Mouse (Mus musculus): Measurements from ENCODE around the gene Tspan9. TPM values are rescaled to one million over a fixed set of nuclear protein-coding genes. Genes with fewer than 3 reads are reported as not detected.

Gene Tspan9
- polyA plus RNA-seq, 1 experiment from 2014 or later = 68.2 TPM

DNA sequence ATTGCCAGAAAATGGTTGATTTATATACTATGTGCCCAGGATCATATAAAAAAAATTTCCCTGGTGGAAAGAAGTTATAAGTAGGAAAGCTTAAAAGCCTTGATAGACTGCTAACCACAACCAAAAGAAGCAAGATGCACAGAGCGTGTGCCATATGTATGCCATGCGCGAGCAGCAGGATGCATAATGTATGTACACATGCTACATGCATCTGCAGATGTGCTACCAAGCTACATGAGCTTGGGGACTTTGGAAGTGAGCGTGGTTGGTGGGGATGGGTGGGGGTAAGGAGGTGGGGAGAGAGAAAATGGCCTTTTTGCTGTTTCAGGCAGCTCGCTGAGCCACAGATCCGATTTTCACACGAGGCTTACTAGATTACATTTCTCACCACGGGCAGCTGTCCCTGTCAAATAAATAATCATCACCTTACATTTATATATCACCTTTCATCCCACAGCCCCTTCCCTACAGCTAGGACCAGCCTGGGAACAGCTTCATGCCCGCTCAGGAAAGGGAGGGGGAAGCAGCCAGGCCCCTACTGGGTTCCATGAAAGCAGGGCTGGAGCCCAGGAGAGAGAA, 57.8 kb downstream of the Tspan9 start:
- H3K9me3 ChIP-seq (ENCODE audit: control insufficient read depth, low read length) = no peaks in the 10 kb centered on the region
- ATAC-seq (ENCODE audit: insufficient number of reproducible peaks, low FRiP score, low TSS enrichment, low read depth) = no peak
- peaks cover 46% of the 10 kb centered on the region for H3K4me1 ChIP-seq (ENCODE audit: control insufficient read depth, insufficient read depth, low read length)
- no peaks in the 10 kb centered on the region for H3K27me3 ChIP-seq (ENCODE audit: control insufficient read depth, insufficient read depth, low read length)
- 56% methylated on average over 9 of the region's 9 CpGs for WGBS
- H3K4me2 ChIP-seq (ENCODE audit: low read depth, severe bottlenecking) = no peak overlapping the region
- no peak for DNase-seq (ENCODE audit: low spot score)
- no peak overlapping the region for H3K4me3 ChIP-seq (ENCODE audit: low read depth, low read length)
- no peak overlapping the region; the same call in 1 of the 2 replicates for H3K27ac ChIP-seq (replicated peaks; ENCODE audit: low read depth, low read length)
- no peaks in the 10 kb centered on the region for H3K36me3 ChIP-seq (ENCODE audit: control insufficient read depth, insufficient read depth, low read length)
- no peak overlapping the region for H3K9ac ChIP-seq (ENCODE audit: low read length)

- 89% methylated on average over 11 of the region's 11 CpGs for WGBS
- Histone ChIP-seq H3K27ac (replicated peaks; ENCODE audit: low read depth, low read length) (no peak overlapping the region), H3K9me3 (ENCODE audit: control insufficient read depth, low read length) (no peaks in the 10 kb centered on the region), H3K4me1 (ENCODE audit: control insufficient read depth, insufficient read depth, low read length) (peaks cover 46% of the 10 kb centered on the region), H3K4me2 (ENCODE audit: low read depth, severe bottlenecking) (no peak overlapping the region), H3K36me3 (ENCODE audit: control insufficient read depth, insufficient read depth, low read length) (no peaks in the 10 kb centered on the region), H3K27me3 (ENCODE audit: control insufficient read depth, insufficient read depth, low read length) (no peaks in the 10 kb centered on the region), H3K4me3 (ENCODE audit: low read depth, low read length) (no peak overlapping the region), H3K9ac (ENCODE audit: low read length) (no peak overlapping the region)
- ATAC-seq (ENCODE audit: insufficient number of reproducible peaks, low FRiP score, low TSS enrichment, low read depth) = no peak
- no peak for DNase-seq (ENCODE audit: low spot score)
Measured at GRCm38 (mm10) chr6:128083305-128083704, 60.1 kb downstream of the Tspan9 start.

DNA sequence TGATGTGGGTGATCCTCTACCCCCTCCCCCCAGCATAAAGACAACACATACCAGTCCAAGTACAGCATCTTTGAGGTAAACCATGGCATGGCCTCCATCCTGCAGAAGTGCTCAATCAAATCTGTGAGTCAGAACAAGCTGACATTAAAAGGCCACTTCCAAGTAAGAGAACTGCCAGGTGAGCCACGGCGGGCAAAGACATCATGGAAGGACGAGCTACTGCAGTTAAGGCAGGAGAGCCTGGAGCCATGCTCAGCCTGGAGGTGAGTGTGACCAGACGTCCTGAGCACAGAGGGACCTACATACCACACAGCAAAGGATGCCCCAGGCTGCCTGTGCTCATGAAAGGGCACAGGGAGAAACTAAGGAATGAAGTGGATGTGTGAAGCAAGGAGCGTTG, 61.6 kb downstream of the Tspan9 start:
- 84% methylated on average over 5 of the region's 5 CpGs for WGBS
- Histone ChIP-seq H3K36me3 (ENCODE audit: control insufficient read depth, insufficient read depth, low read length) (no peaks in the 10 kb centered on the region), H3K4me3 (ENCODE audit: low read depth, low read length) (no peak overlapping the region), H3K27me3 (ENCODE audit: control insufficient read depth, insufficient read depth, low read length) (no peaks in the 10 kb centered on the region), H3K9ac (ENCODE audit: low read length) (no peak overlapping the region), H3K27ac (replicated peaks; ENCODE audit: low read depth, low read length) (no peak overlapping the region), H3K9me3 (ENCODE audit: control insufficient read depth, low read length) (no peaks in the 10 kb centered on the region), H3K4me2 (ENCODE audit: low read depth, severe bottlenecking) (no peak overlapping the region), H3K4me1 (ENCODE audit: control insufficient read depth, insufficient read depth, low read length) (peaks cover 50% of the 10 kb centered on the region)
- DNase-seq (ENCODE audit: low spot score) = no peak
- no peak for ATAC-seq (ENCODE audit: insufficient number of reproducible peaks, low FRiP score, low TSS enrichment, low read depth)

- Histone ChIP-seq H3K9me3 (ENCODE audit: control insufficient read depth, low read length) (no peaks in the 10 kb centered on the region), H3K4me2 (ENCODE audit: low read depth, severe bottlenecking) (no peak overlapping the region), H3K9ac (ENCODE audit: low read length) (no peak overlapping the region), H3K27ac (replicated peaks; ENCODE audit: low read depth, low read length) (no peak overlapping the region), H3K36me3 (ENCODE audit: control insufficient read depth, insufficient read depth, low read length) (no peaks in the 10 kb centered on the region), H3K4me3 (ENCODE audit: low read depth, low read length) (no peak overlapping the region), H3K4me1 (ENCODE audit: control insufficient read depth, insufficient read depth, low read length) (peaks cover 50% of the 10 kb centered on the region), H3K27me3 (ENCODE audit: control insufficient read depth, insufficient read depth, low read length) (no peaks in the 10 kb centered on the region)
- DNase-seq (ENCODE audit: low spot score) = no peak
- 72% methylated on average over 8 of the region's 8 CpGs for WGBS
- ATAC-seq (ENCODE audit: insufficient number of reproducible peaks, low FRiP score, low TSS enrichment, low read depth) = no peak
Measured at GRCm38 (mm10) chr6:128081293-128081692, 62.1 kb downstream of the Tspan9 start.

GRCm38 (mm10) chr6:128079576-128080224, 63.7 kb downstream of the Tspan9 start:
- Histone ChIP-seq H3K4me1 (ENCODE audit: control insufficient read depth, insufficient read depth, low read length) (peaks cover 45% of the 10 kb centered on the region), H3K27me3 (ENCODE audit: control insufficient read depth, insufficient read depth, low read length) (no peaks in the 10 kb centered on the region), H3K36me3 (ENCODE audit: control insufficient read depth, insufficient read depth, low read length) (no peaks in the 10 kb centered on the region), H3K9me3 (ENCODE audit: control insufficient read depth, low read length) (no peaks in the 10 kb centered on the region), H3K4me3 (ENCODE audit: low read depth, low read length) (no peak overlapping the region), H3K27ac (replicated peaks; ENCODE audit: low read depth, low read length) (no peak overlapping the region), H3K4me2 (ENCODE audit: low read depth, severe bottlenecking) (no peak overlapping the region), H3K9ac (ENCODE audit: low read length) (no peak overlapping the region)
- ATAC-seq (ENCODE audit: insufficient number of reproducible peaks, low FRiP score, low TSS enrichment, low read depth) (no peak), DNase-seq (ENCODE audit: low spot score) (no peak)
- WGBS = 64% methylated on average over 9 of the region's 9 CpGs

DNA sequence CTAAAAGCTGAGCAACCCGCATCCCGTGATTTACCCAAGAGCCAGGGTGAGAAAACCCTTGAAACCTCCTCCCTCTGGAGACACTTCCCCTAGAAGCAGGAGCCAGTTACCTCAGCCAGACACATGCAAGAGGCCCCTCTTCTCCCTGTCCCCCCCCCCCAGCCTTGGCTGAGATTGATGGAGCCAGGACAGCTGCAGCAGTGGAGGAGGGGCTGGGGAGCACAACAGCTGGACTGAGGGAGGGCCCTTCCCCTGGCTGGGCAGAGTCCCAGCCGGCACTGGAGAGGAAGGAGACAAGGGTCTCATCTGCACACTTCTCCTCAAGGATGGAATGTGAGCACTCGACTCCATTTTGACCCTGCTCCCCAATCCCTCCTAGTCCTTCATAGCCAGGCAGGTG, 64.9 kb downstream of the Tspan9 start:
- no peaks in the 10 kb centered on the region for H3K9me3 ChIP-seq (ENCODE audit: control insufficient read depth, low read length)
- WGBS = 26% methylated on average over 4 of the region's 4 CpGs
- ATAC-seq (ENCODE audit: insufficient number of reproducible peaks, low FRiP score, low TSS enrichment, low read depth) = peak; percentile 69; the same call in 1 of the 2 replicates
- H3K27me3 ChIP-seq (ENCODE audit: control insufficient read depth, insufficient read depth, low read length) = no peaks in the 10 kb centered on the region
- H3K36me3 ChIP-seq (ENCODE audit: control insufficient read depth, insufficient read depth, low read length) = no peaks in the 10 kb centered on the region
- H3K4me1 ChIP-seq (ENCODE audit: control insufficient read depth, insufficient read depth, low read length) = peaks cover 48% of the 10 kb centered on the region
- 0 out of 2 replicates have a peak overlapping the region, but pooled peaks have one; percentile 45 for H3K27ac ChIP-seq (replicated peaks; ENCODE audit: low read depth, low read length)
- no peak overlapping the region for H3K4me2 ChIP-seq (ENCODE audit: low read depth, severe bottlenecking)
- H3K9ac ChIP-seq (ENCODE audit: low read length) = no peak overlapping the region
- peak; percentile 47 for DNase-seq (ENCODE audit: low spot score)
- no peak overlapping the region for H3K4me3 ChIP-seq (ENCODE audit: low read depth, low read length)

DNA sequence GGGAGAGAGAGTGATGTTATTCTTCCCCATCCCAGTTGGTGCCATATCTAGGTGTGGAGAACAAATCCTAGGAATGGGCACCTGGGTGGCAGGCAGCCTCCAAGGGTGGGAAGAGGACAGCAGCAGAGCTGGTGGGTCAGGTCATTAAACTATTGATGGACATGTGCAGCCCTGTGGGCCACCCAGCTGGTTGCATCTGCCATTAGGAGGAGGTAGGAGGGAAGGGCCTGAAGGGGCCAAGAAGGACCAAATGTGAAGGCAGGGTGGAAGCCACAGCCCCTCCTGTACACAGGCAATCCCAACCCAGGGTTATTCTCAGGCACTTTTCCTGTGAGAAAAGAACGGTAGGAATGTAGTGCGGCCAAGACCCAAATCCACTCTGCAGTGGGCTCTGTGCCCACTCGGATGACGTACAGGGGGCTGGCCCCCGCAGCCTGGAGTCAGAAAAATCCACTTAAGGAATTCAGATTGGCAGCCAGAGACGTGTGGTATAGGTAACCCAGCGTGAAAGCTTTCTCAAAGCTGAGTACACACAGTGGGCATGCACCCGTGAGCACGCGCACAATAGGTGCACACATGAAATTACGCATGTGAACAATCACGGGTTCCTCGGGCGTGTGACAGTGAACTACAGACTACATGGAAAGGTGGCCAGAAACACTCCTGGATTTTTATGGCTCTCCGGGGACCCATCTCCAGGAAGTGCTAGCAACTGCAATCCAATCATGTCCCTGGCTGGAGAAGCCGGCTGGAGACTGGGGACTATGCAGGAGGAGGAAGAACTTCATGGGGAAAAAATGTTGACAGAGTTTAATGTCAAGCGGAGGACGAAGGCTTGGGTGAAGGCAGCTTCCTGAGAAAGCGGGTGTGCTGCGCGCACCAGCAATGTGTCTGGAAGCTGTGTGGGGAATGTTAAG, 67.0 kb downstream of the Tspan9 start:
- DNase-seq (ENCODE audit: low spot score) (no peak), ATAC-seq (ENCODE audit: insufficient number of reproducible peaks, low FRiP score, low TSS enrichment, low read depth) (peak; percentile 37; the same call in 1 of the 2 replicates)
- H3K4me2 ChIP-seq (ENCODE audit: low read depth, severe bottlenecking) = no peak overlapping the region
- H3K36me3 ChIP-seq (ENCODE audit: control insufficient read depth, insufficient read depth, low read length) = no peaks in the 10 kb centered on the region
- peaks cover 48% of the 10 kb centered on the region for H3K4me1 ChIP-seq (ENCODE audit: control insufficient read depth, insufficient read depth, low read length)
- no peak overlapping the region for H3K9ac ChIP-seq (ENCODE audit: low read length)
- H3K4me3 ChIP-seq (ENCODE audit: low read depth, low read length) = no peak overlapping the region
- H3K9me3 ChIP-seq (ENCODE audit: control insufficient read depth, low read length) = no peaks in the 10 kb centered on the region
- WGBS = 76% methylated on average over 21 of the region's 21 CpGs
- no peak overlapping the region for H3K27ac ChIP-seq (replicated peaks; ENCODE audit: low read depth, low read length)
- no peaks in the 10 kb centered on the region for H3K27me3 ChIP-seq (ENCODE audit: control insufficient read depth, insufficient read depth, low read length)

DNA sequence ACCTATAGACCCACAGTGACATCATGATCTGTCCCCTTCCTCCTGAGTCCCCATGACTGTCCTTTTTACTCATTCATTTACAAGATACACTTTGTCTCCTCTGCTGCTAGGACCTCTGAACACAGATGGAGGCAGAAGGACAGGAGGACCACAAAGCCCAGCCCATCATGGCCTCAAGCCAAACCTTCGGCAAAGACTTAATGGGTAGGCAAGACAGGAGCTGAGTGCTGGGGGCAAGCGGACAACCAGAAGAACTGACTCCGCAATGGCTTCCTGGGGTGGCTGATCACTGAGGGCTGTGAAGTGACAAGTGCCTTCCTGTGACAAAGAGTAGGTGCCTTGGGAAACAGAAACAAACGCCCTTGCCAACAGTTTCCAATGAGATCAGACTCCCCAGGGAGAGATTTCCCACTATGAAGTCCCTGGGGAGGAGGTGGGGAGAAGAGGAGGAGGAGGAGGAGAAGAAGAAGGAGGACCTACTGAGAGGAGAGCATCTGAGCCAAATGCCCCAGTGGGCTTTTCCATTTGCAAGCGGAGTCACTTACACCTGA, 67.9 kb downstream of the Tspan9 start:
- Histone ChIP-seq H3K36me3 (ENCODE audit: control insufficient read depth, insufficient read depth, low read length) (no peaks in the 10 kb centered on the region), H3K4me3 (ENCODE audit: low read depth, low read length) (no peak overlapping the region), H3K27ac (replicated peaks; ENCODE audit: low read depth, low read length) (no peak overlapping the region), H3K9ac (ENCODE audit: low read length) (no peak overlapping the region), H3K4me2 (ENCODE audit: low read depth, severe bottlenecking) (no peak overlapping the region), H3K27me3 (ENCODE audit: control insufficient read depth, insufficient read depth, low read length) (no peaks in the 10 kb centered on the region), H3K4me1 (ENCODE audit: control insufficient read depth, insufficient read depth, low read length) (peaks cover 52% of the 10 kb centered on the region), H3K9me3 (ENCODE audit: control insufficient read depth, low read length) (no peaks in the 10 kb centered on the region)
- ATAC-seq (ENCODE audit: insufficient number of reproducible peaks, low FRiP score, low TSS enrichment, low read depth) (no peak), DNase-seq (ENCODE audit: low spot score) (no peak)
- WGBS = 64% methylated on average over 5 of the region's 5 CpGs

Data from limb, embryonic 11.5 days (tissue).